Mouse (Mus musculus) erythroid progenitor cell, adult 5-6 weeks (primary cell): ENCODE data around the gene Ttf2. TPM values are rescaled to one million over a fixed set of nuclear protein-coding genes. Genes with fewer than 3 reads are reported as not detected.

Source experiments
- ATAC-seq: replicated peaks from 2 replicates; pipeline ENCODE4 v1.8.0; 2016; ENCODE audit warnings: moderate number of reproducible peaks, mild to moderate bottlenecking, moderate TSS enrichment, inconsistent platforms; ENCODE audit not compliant: poor library complexity, low FRiP score, severe bottlenecking
- total RNA-seq, 2 experiments: library from RNA; stranded (forward) in 1 of 2; stranded (reverse) in 1 of 2; fragments of 150-400 nt in 1 of 2; fragments of 186-747, 209-891 nt in 1 of 2; gene quantifications; 2 replicates each; pipeline versions ENCODE4 v1.2.3 to v1.2.4; 2015 to 2017; ENCODE audit warnings: low replicate concordance in 2 of 2

Gene Ttf2
- total RNA-seq, 2 experiments from 2014 or later, result 24.3 to 51.3 TPM

- ATAC-seq, result no peak
Measured at GRCm38 (mm10) chr3:100989417-100989816, 20.0 kb upstream of the Ttf2 start.

- ATAC-seq, result no peak
Measured at GRCm38 (mm10) chr3:100979290-100979689, 9.8 kb upstream of the Ttf2 start.

DNA sequence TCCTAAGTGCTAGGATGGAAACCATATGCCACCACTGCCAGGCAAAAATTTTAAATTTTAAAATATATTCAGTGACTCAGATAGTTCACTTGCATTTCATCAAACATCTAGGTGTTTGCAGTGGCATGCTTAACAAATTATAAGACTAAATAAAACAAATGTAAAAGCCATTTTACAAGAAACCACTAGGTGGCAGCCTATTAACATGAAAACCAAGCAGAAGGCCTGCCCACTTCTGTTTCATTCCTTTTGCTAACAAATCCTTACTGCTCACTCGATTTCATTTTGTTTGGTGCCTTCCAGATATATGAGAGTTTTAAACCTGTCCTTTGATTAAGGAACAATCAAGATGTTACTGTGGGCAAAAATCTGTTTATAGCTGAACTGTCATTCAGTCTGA, 4.4 kb upstream of the Ttf2 start:
- ATAC-seq, result no peak

GRCm38 (mm10) chr3:100963849-100964542, 5.5 kb downstream of the Ttf2 start:
- no peak for ATAC-seq

- no peak for ATAC-seq
Measured at GRCm38 (mm10) chr3:100961501-100961900, 8.0 kb downstream of the Ttf2 start.

DNA sequence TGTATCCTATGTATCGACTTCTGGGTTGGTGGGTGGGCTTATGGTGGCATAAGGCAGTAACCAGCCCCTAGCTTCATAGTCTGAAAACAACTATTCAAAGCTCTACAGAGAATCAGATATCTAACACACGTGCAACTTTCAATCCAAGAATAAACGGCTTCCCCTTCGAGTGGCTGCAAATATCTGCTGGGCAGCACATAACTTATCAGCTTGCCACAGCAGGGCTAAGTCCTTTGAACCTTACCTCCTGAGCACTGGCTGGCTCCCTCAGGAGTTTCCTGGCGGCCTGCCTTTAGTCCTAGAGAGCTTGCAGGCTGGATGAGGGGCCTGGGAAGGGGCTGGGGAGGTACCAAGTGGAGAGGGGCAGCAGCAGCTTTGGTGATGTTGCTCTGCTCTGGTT, 8.5 kb downstream of the Ttf2 start:
- no peak for ATAC-seq

- no peak for ATAC-seq
Measured at GRCm38 (mm10) chr3:100954616-100955015, 14.8 kb downstream of the Ttf2 start.

DNA sequence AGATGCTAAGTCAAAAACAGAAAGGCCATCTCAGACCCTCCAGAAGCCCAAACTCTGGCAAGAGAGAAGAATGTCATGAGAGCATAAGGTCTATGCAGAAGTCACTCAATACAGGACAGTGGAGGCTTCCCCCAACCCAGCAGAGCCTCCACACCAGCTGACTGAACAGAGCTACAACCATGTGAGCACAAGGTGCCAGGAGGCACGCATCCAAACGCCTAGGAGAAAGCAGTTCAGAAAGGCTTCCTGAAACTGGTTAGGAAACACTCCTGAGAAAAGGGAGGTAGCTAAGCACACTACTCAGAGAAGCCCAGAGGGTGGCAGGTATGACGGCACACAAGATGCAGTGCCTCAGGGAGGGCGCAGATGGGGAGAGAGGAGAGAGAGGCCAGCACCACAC, 17.9 kb downstream of the Ttf2 start:
- no peak for ATAC-seq

DNA sequence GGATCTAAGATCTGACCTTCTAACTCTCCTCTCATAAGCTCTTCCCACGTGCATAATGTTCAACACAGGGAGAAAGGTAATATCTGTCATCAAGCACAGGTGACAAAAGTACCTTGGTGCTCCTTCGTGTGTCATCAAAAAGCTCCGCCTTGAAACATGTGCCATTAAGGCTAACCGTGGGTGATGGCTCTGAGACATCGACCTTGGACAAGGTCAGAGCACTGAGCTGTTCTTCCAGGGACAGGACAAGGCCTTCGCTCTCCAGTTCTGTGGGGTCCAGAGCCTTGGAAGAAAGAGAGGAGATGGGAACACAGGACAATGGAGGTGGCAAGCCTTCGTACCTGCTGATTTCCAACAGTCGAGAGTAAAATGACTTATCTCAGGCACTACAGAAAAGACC, 22.2 kb downstream of the Ttf2 start:
- no peak for ATAC-seq

DNA sequence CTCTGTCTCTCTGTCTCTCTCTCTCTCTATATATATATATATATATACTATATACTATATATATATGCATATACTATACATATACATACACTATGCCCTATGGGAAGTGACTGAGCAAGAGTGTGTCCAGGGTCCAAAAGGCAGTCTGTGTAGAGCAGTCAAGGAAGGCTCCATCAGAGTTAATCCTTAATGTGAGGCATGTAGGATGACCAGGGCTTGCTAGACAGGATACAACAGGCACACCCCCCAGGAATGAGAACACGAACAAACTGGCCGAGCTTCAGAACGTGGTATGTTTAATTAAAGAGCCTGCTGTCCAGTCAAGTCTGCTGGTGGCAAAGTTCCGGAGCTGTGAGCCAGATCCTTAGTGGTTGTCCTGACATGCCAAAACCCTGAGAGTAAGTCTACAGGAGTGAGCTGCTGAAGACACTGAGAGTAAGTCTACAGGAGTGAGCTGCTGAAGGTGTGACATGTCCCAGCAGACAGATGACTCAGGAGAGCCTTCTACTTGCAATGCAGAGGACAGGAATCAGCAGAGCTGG, 28.9 kb downstream of the Ttf2 start:
- no peak for ATAC-seq

DNA sequence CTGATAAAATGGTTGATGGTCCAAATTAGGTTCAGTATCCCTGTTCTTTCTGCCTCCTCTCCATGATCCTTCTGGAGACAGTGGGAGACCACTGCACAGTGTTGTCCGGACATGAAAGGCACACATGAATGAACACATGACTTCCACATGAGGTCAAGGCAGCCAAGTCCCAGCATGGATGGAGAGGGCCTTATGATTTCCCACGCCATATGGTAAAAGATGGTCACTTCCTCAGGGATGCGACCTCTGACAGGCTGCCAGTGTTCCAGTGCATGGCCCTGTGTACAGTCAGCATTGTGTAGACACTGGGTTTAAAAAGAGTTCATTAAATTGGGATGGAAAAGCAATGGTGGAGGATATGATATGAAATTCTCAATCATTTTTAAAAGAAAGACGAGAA, 31.3 kb downstream of the Ttf2 start:
- ATAC-seq, result no peak

- no peak for ATAC-seq
Measured at GRCm38 (mm10) chr3:100936201-100936600, 33.3 kb downstream of the Ttf2 start.

DNA sequence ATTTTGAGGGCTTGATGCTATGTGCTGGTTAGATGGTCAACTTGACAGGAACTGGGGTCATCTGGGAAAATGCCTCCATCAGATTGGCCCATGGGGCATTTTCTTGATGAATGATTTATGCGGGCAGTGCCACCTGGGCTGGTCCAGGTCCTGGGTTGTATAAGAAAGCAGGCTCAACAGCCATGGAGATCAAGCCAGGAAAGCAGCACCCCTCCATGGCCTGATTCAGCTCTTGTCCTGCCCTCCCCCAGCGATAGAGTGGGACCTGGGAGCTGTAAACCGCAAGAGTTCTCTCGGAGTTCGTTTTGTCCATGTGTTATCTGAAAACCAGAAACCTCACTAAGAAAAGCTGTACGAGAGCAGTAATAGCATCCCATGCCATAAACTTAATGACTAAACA, 33.9 kb downstream of the Ttf2 start:
- ATAC-seq, result no peak

DNA sequence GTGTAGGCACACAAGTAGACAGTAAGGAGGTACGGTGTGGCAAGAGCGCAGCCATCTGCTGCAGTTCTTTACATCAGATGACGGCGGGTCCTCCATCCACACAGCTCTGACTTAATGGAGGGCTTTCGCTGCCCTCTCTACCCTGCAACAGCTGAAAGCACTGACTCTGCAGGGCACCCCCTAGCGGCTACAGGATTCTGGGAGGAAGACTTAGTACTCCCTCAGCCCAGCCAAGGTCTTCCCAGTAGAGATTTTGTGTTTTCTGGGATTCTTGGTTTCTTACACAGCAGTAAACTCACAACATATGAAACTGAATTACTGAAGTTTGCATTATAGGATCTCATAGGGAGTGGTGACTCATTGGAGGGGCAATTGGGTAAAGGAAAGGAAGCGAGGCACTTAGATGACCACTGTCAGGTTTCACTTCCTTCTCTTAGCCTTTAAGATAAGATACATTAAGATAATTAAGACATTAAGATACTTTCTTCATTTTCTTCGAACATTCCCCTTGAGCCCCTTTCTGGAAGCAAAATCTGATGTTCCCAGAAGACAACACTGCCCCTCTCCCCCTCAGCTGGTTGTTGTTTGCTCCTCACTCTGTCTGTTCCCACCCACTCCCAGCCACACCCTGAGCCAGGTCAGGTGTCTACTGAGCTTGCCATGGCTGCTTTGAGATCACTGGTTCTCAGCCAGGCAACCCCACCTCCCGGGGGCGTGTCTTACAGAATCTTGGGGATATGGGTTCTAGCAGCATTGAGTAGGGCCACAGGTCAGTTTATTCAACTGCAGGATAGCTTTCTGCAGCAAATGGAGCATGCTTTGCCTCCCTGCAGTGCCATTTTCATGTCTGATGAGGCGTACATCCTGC, 37.2 kb downstream of the Ttf2 start:
- no peak for ATAC-seq

DNA sequence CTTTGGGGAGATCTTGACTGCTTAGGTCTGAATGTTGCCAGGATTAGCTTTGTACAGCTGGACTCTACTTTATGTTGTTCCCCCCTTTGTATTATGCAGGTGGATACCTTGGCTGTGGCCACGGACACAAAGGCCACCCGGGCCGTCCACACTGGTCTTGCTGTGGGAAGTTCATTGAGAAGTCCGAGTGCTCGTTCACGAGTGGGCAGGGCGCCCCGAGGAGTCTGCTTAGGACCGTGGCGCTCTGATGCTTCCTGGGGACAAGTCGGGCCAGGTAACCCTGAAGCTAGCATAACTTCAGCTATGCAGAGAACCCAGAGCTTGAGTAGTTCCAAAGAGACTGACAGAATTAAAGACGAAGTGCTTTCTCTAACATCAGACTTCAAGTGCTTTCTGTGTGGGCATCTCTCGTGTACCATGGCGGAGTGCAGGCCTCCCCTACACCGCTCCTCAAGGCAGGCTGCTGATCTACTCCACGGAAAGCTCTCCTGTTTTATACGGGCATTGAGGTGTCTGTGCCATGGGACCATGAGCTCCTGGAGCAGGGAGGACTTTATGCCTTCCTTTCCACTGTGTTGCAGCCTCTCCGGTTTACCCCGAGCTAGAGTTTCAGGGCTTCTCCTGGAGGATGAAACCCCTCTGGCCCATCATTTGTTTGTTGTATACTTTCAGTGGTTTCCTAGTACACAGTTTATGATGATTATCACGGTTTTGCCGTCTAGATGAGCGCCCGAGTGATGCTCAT, 38.0 kb downstream of the Ttf2 start:
- ATAC-seq, result no peak

DNA sequence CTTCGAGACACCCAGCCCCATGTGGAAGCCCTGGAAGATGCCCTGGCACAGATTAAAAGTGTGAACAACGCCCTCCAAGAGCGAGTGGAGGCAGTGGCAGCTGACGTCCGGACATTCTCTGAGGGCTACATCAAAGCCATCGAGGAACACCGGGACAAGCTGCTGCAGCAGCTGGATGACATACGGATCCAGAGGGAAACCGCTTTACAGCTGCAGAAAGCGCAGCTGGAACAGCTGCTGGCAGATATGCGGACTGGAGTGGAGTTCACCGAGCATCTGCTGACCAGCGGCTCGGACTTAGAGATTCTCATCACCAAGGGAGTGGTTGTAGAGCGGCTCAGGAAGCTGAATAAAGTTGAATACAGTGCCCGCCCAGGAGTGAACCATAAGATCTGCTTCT, 44.3 kb downstream of the Ttf2 start:
- ATAC-seq, result no peak

DNA sequence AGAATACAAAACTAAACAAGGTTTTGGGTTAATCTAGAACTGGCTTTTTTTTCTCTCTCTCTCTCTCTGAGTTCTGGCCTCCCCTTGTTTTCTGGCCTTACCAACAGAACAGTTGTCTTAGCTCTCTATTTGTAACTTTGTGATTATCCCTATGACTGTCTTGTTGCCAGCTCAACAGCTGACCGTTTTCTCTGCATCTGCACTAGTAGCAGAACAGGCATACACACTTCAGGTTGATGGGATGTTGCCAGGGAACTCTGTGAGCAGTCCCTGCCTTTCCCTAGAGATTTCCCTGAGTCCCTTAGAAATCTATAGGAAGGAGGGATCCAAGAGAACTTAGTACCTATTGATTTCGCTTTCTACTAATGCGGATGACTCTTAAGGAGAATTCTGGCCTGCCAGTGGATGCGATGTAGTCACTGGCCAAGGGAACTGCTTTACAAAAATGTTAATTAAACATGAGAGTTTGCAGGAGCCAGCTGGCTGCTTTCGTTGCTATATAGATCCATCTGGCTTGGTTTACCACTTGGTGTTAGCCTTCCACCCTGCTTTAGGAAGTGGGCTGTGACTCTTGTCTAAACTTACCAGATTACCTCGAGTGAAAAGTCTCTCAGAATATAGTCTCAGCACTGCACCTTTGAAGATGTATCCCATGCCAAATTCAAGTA, 45.3 kb downstream of the Ttf2 start:
- ATAC-seq, result no peak

DNA sequence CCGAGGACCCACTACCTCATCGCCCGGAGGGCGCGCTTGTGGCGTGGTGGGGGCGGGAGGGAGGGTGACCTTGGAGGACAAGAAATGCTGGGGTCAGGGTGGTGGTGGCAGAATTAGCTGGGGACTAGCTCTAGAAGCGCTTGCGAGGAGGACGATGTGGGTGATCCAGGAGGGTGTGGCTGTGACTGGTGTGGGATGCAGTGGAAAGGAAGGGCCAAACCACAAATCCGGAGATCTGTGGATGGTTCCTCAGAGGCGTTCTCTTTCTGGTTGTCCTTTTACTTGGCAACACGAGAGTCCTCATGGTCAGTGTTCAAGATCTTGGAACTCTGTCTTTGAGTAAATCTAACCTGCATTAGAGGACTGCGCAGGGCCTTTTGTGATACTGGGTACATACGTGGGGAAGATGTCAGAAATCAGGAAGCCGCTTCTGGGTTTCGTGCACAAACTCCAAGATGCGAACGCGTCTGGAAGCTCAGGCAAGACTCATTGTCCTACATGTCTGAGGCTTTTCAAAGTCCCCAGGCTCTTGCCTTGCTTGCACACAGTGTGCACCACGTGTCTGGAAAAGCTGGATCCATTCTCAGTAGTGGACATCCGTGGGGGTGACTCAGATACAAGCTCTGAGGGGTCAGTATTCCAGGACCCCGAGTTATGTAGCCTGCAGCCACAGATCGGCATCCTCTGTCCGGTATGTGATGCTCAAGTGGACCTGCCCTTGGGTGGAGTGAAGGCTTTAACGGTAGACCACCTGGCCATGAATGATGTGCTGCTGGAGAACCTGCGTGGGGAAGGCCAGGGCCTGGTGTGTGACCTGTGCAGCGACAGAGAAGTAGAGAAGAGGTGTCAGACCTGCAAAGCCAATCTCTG, 46.7 kb downstream of the Ttf2 start:
- ATAC-seq, result no peak
